Mouse (Mus musculus): ENCODE measurements around the gene Supt20. TPM values are rescaled to one million over a fixed set of nuclear protein-coding genes. Genes with fewer than 3 reads are reported as not detected.
A peak's percentile ranks its signal among the peaks of the same experiment; 100 is the strongest.

The Supt20 gene
- polyA plus RNA-seq, 1 experiment from 2014 or later, result 19.9 TPM

- Histone ChIP-seq H3K9me3 (ENCODE audit: low read length) (no peaks in the 10 kb centered on the region), H3K27me3 (ENCODE audit: insufficient read depth, low read length) (no peaks in the 10 kb centered on the region), H3K27ac (ENCODE audit: low read depth) (no peak overlapping the region), H3K4me3 (ENCODE audit: low read depth, low read length) (no peak overlapping the region), H3K36me3 (replicated peaks; ENCODE audit: insufficient read depth, low read length) (peaks cover 66% of the 10 kb centered on the region), H3K4me2 (ENCODE audit: low read depth, low read length) (no peak overlapping the region), H3K9ac (replicated peaks) (no peak overlapping the region), H3K4me1 (ENCODE audit: insufficient read depth) (no peaks in the 10 kb centered on the region)
- ATAC-seq (no peak), DNase-seq (no peak)
- no peak for TF ChIP-seq CTCF (IDR thresholded peaks at IDR 0.05; ENCODE audit: low read depth)
- no peak for TF ChIP-seq EP300 (IDR thresholded peaks at IDR 0.05; ENCODE audit: low read depth)
- WGBS (ENCODE audit: insufficient replicate concordance), result 83% methylated on average over 6 of the region's 6 CpGs
Observed at GRCm38 (mm10) chr3:54717348-54717747, 24.7 kb downstream of the Supt20 start.

GRCm38 (mm10) chr3:54718947-54719346 is 26.3 kb downstream of the Supt20 start:
- Histone ChIP-seq H3K36me3 (replicated peaks; ENCODE audit: insufficient read depth, low read length) (peaks cover 66% of the 10 kb centered on the region), H3K4me2 (ENCODE audit: low read depth, low read length) (no peak overlapping the region), H3K9ac (replicated peaks) (no peak overlapping the region), H3K4me3 (ENCODE audit: low read depth, low read length) (no peak overlapping the region), H3K4me1 (ENCODE audit: insufficient read depth) (0 out of 2 replicates have a peak, but pooled peaks cover 3% of the 10 kb centered on the region), H3K27me3 (ENCODE audit: insufficient read depth, low read length) (no peaks in the 10 kb centered on the region), H3K27ac (ENCODE audit: low read depth) (no peak overlapping the region), H3K9me3 (ENCODE audit: low read length) (no peaks in the 10 kb centered on the region)
- DNase-seq (no peak), ATAC-seq (no peak)
- WGBS (ENCODE audit: insufficient replicate concordance), result 52% methylated on average over 3 of the region's 3 CpGs
- TF ChIP-seq CTCF (IDR thresholded peaks at IDR 0.05; ENCODE audit: low read depth) (no peak), EP300 (IDR thresholded peaks at IDR 0.05; ENCODE audit: low read depth) (no peak)

DNA sequence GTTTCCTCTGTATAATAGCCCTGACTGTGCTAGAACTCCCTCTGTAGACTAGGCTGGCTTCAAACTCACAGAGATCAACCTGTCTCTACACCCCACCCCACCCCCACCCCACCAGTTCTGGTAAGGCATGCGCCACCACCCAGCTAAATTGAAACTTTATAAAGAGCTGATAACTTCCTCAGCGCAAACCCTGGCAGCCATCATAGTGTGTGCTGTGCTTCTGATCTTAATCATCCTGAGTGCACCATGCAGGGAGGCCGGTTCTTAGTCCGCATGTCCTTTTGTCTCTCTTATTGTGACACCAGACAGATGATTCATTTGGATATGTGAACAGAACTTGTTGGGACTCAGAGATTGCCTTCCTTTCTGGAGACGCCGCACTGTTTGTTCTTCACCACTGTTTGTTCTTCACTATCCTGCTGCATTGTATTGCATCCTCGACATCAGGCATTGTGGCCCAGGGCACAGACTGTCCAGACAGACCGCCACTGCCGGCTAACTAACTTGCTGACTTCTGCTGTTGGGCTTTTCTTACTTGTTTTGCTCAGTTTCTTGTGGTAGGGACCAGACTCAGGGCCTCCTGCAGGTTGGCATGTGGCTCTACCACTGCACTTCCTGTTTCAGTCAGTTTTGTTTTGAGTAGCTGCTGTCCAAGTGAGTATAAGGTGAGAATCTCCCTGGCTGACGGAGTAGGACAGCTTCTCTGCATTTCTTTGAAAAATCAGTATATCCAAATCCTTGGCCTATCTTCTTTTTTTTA is 31.3 kb downstream of the Supt20 start:
- TF ChIP-seq CTCF (IDR thresholded peaks at IDR 0.05; ENCODE audit: low read depth) (no peak), EP300 (IDR thresholded peaks at IDR 0.05; ENCODE audit: low read depth) (no peak)
- Histone ChIP-seq H3K4me1 (ENCODE audit: insufficient read depth) (0 out of 2 replicates have a peak, but pooled peaks cover 3% of the 10 kb centered on the region), H3K27ac (ENCODE audit: low read depth) (0 out of 2 replicates have a peak overlapping the region, but pooled peaks have one; percentile 39), H3K9me3 (ENCODE audit: low read length) (no peaks in the 10 kb centered on the region), H3K36me3 (replicated peaks; ENCODE audit: insufficient read depth, low read length) (peaks cover 60% of the 10 kb centered on the region), H3K4me2 (ENCODE audit: low read depth, low read length) (no peak overlapping the region), H3K4me3 (ENCODE audit: low read depth, low read length) (no peak overlapping the region), H3K27me3 (ENCODE audit: insufficient read depth, low read length) (no peaks in the 10 kb centered on the region), H3K9ac (replicated peaks) (no peak overlapping the region)
- no peak for DNase-seq
- ATAC-seq, result peak; percentile 64
- 56% methylated on average over 10 of the region's 10 CpGs for WGBS (ENCODE audit: insufficient replicate concordance)

- DNase-seq (no peak), ATAC-seq (no peak)
- no peak for TF ChIP-seq EP300 (IDR thresholded peaks at IDR 0.05; ENCODE audit: low read depth)
- no peak for TF ChIP-seq CTCF (IDR thresholded peaks at IDR 0.05; ENCODE audit: low read depth)
- no peak overlapping the region for H3K27ac ChIP-seq (ENCODE audit: low read depth)
- H3K4me1 ChIP-seq (ENCODE audit: insufficient read depth), result 0 out of 2 replicates have a peak, but pooled peaks cover 3% of the 10 kb centered on the region
- H3K9me3 ChIP-seq (ENCODE audit: low read length), result no peaks in the 10 kb centered on the region
- no peak overlapping the region for H3K4me2 ChIP-seq (ENCODE audit: low read depth, low read length)
- peaks cover 67% of the 10 kb centered on the region for H3K36me3 ChIP-seq (replicated peaks; ENCODE audit: insufficient read depth, low read length)
- no peaks in the 10 kb centered on the region for H3K27me3 ChIP-seq (ENCODE audit: insufficient read depth, low read length)
- no peak overlapping the region for H3K4me3 ChIP-seq (ENCODE audit: low read depth, low read length)
- no peak overlapping the region for H3K9ac ChIP-seq (replicated peaks)
- 66% methylated on average over 2 of the region's 2 CpGs for WGBS (ENCODE audit: insufficient replicate concordance)
Observed at GRCm38 (mm10) chr3:54725344-54725743, 32.7 kb downstream of the Supt20 start.

GRCm38 (mm10) chr3:54727588-54727987 is 35.0 kb downstream of the Supt20 start:
- Histone ChIP-seq H3K9ac (replicated peaks) (no peak overlapping the region), H3K27me3 (ENCODE audit: insufficient read depth, low read length) (no peaks in the 10 kb centered on the region), H3K36me3 (replicated peaks; ENCODE audit: insufficient read depth, low read length) (peaks cover 73% of the 10 kb centered on the region), H3K27ac (ENCODE audit: low read depth) (no peak overlapping the region), H3K4me1 (ENCODE audit: insufficient read depth) (0 out of 2 replicates have a peak, but pooled peaks cover 3% of the 10 kb centered on the region), H3K4me2 (ENCODE audit: low read depth, low read length) (no peak overlapping the region), H3K9me3 (ENCODE audit: low read length) (no peaks in the 10 kb centered on the region), H3K4me3 (ENCODE audit: low read depth, low read length) (no peak overlapping the region)
- no peak for TF ChIP-seq CTCF (IDR thresholded peaks at IDR 0.05; ENCODE audit: low read depth)
- TF ChIP-seq EP300 (IDR thresholded peaks at IDR 0.05; ENCODE audit: low read depth), result no peak
- no peak for ATAC-seq
- DNase-seq, result no peak
- WGBS (ENCODE audit: insufficient replicate concordance), result 100% methylated on average over 2 of the region's 2 CpGs

- H3K4me2 ChIP-seq (ENCODE audit: low read depth, low read length), result no peak overlapping the region
- DNase-seq (no peak), ATAC-seq (no peak)
- H3K9me3 ChIP-seq (ENCODE audit: low read length), result no peaks in the 10 kb centered on the region
- no peak overlapping the region for H3K4me3 ChIP-seq (ENCODE audit: low read depth, low read length)
- H3K9ac ChIP-seq (replicated peaks), result no peak overlapping the region
- H3K4me1 ChIP-seq (ENCODE audit: insufficient read depth), result 0 out of 2 replicates have a peak, but pooled peaks cover 2% of the 10 kb centered on the region
- peaks cover 69% of the 10 kb centered on the region for H3K36me3 ChIP-seq (replicated peaks; ENCODE audit: insufficient read depth, low read length)
- no peak overlapping the region for H3K27ac ChIP-seq (ENCODE audit: low read depth)
- no peak for TF ChIP-seq EP300 (IDR thresholded peaks at IDR 0.05; ENCODE audit: low read depth)
- no peak for TF ChIP-seq CTCF (IDR thresholded peaks at IDR 0.05; ENCODE audit: low read depth)
- H3K27me3 ChIP-seq (ENCODE audit: insufficient read depth, low read length), result no peaks in the 10 kb centered on the region
- 90% methylated on average over 6 of the region's 6 CpGs for WGBS (ENCODE audit: insufficient replicate concordance)
Observed at GRCm38 (mm10) chr3:54728100-54728499, 35.5 kb downstream of the Supt20 start.

Measured in liver, postnatal 0 days (tissue).